Mouse (Mus musculus) spleen, embryonic (tissue): ENCODE measurements at regions not wholly inside any gene's neighbourhood (a gene's known extent, or its start where the extent isn't known, plus 50 kb on each side); places are given as distances from the start of the nearest gene placed in this dataset.

Source experiments
- CTCF ChIA-PET: fragments of 350-600 bp; sonication (Branson Sonifier 250); formaldehyde crosslinking; loops from one replicate; lab custom pipeline; 2022; lab: Charles Lee

- CTCF ChIA-PET, result no interaction called here
These were observed 96.4 kb downstream of the Nedd1 start for GRCm38 (mm10) chr10:92625781-92626180.

- CTCF ChIA-PET, result no interaction called here
These were observed 106.4 kb downstream of the Nedd1 start for GRCm38 (mm10) chr10:92615684-92616379.

- CTCF ChIA-PET, result no interaction called here
These were observed 107.9 kb downstream of the Nedd1 start for GRCm38 (mm10) chr10:92614341-92614740.

GRCm38 (mm10) chr10:92611060-92611459 is 111.2 kb downstream of the Nedd1 start:
- CTCF ChIA-PET, result no interaction called here

- CTCF ChIA-PET, result no interaction called here
These were observed 115.5 kb downstream of the Nedd1 start for GRCm38 (mm10) chr10:92606761-92607160.

GRCm38 (mm10) chr10:92605646-92606045 is 116.6 kb downstream of the Nedd1 start:
- CTCF ChIA-PET, result no interaction called here

- CTCF ChIA-PET, result no interaction called here
These were observed 122.1 kb downstream of the Nedd1 start for GRCm38 (mm10) chr10:92600116-92600515.

GRCm38 (mm10) chr10:92595496-92596355 is 126.5 kb downstream of the Nedd1 start:
- CTCF ChIA-PET, result no interaction called here

- CTCF ChIA-PET, result no interaction called here
These were observed 128.2 kb downstream of the Nedd1 start for GRCm38 (mm10) chr10:92593947-92594460.

- CTCF ChIA-PET, result no interaction called here
These were observed 143.3 kb downstream of the Nedd1 start for GRCm38 (mm10) chr10:92578872-92579271.

GRCm38 (mm10) chr10:92570496-92570895 is 151.7 kb downstream of the Nedd1 start:
- CTCF ChIA-PET, result no interaction called here

GRCm38 (mm10) chr10:92557463-92557862 is 164.8 kb downstream of the Nedd1 start:
- CTCF ChIA-PET, result no interaction called here

- CTCF ChIA-PET, result interaction anchor here (0.7 kb wide), 1 partner anchor 963 kb away, joined by 3 read pairs; no protein-coding TSS in a partner anchor
These were observed 165.4 kb downstream of the Nedd1 start for GRCm38 (mm10) chr10:92556526-92557422.

GRCm38 (mm10) chr10:92555727-92556525 is 166.3 kb downstream of the Nedd1 start:
- CTCF ChIA-PET, result no interaction called here

- CTCF ChIA-PET, result no interaction called here
These were observed 168.3 kb downstream of the Nedd1 start for GRCm38 (mm10) chr10:92553966-92554365.

- CTCF ChIA-PET, result no interaction called here
These were observed 173.2 kb downstream of the Nedd1 start for GRCm38 (mm10) chr10:92548875-92549586.

GRCm38 (mm10) chr10:92538433-92538832 is 183.8 kb downstream of the Nedd1 start:
- CTCF ChIA-PET, result no interaction called here

- CTCF ChIA-PET, result no interaction called here
These were observed 205.3 kb downstream of the Nedd1 start for GRCm38 (mm10) chr10:92516886-92517285.

- CTCF ChIA-PET, result no interaction called here
These were observed 210.5 kb downstream of the Nedd1 start for GRCm38 (mm10) chr10:92511769-92512168.

- CTCF ChIA-PET, result no interaction called here
These were observed 211.5 kb downstream of the Nedd1 start for GRCm38 (mm10) chr10:92510677-92511076.
